Mouse (Mus musculus): ENCODE measurements at regions not wholly inside any gene's neighbourhood (a gene's known extent, or its start where the extent isn't known, plus 50 kb on each side); places are given as distances from the start of the nearest gene placed in this dataset.

- H3K4me2 ChIP-seq (ENCODE audit: low read depth, low read length): no peak overlapping the region
- no peak for TF ChIP-seq EP300 (IDR thresholded peaks at IDR 0.05; ENCODE audit: low read depth)
- no peak for TF ChIP-seq CTCF (IDR thresholded peaks at IDR 0.05; ENCODE audit: low read depth)
- no peaks in the 10 kb centered on the region for H3K36me3 ChIP-seq (replicated peaks; ENCODE audit: control insufficient read depth, insufficient read depth, low read length)
- WGBS: 84% methylated on average over 14 of the region's 14 CpGs
- H3K9me3 ChIP-seq (replicated peaks; ENCODE audit: control insufficient read depth, low read length): peaks cover 6% of the 10 kb centered on the region; the same call in 1 of the 2 replicates
- ATAC-seq (ENCODE audit: insufficient read depth, low read depth) (no peak), DNase-seq (ENCODE audit: low spot score) (no peak)
- no peaks in the 10 kb centered on the region for H3K4me1 ChIP-seq (ENCODE audit: control insufficient read depth, insufficient read depth)
- no peak overlapping the region for H3K9ac ChIP-seq (replicated peaks; ENCODE audit: low read depth, low read length)
- no peak overlapping the region for H3K4me3 ChIP-seq (ENCODE audit: low read depth, low read length)
- no peaks in the 10 kb centered on the region for H3K27me3 ChIP-seq (ENCODE audit: control insufficient read depth, insufficient read depth, low read length)
- no peak overlapping the region for H3K27ac ChIP-seq (ENCODE audit: low read depth)
Observed at GRCm38 (mm10) chr7:118296856-118297518, 53.5 kb upstream of the Smg1 start.

GRCm38 (mm10) chr7:118295855-118296254, 52.4 kb upstream of the Smg1 start:
- WGBS: 65% methylated on average over 6 of the region's 6 CpGs
- TF ChIP-seq CTCF (IDR thresholded peaks at IDR 0.05; ENCODE audit: low read depth) (no peak), EP300 (IDR thresholded peaks at IDR 0.05; ENCODE audit: low read depth) (no peak)
- no peak overlapping the region for H3K9ac ChIP-seq (replicated peaks; ENCODE audit: low read depth, low read length)

GRCm38 (mm10) chr7:118295275-118295674, 51.8 kb upstream of the Smg1 start:
- 73% methylated on average over 11 of the region's 11 CpGs for WGBS
- H3K27ac ChIP-seq (ENCODE audit: low read depth): no peak overlapping the region
- no peak for DNase-seq (ENCODE audit: low spot score)

More at GRCm38 (mm10) chr7:118295855-118296254, 52.4 kb upstream of the Smg1 start:
- DNase-seq (ENCODE audit: low spot score) (no peak), ATAC-seq (ENCODE audit: insufficient read depth, low read depth) (no peak)
- Histone ChIP-seq H3K36me3 (replicated peaks; ENCODE audit: control insufficient read depth, insufficient read depth, low read length) (no peaks in the 10 kb centered on the region), H3K4me2 (ENCODE audit: low read depth, low read length) (no peak overlapping the region), H3K4me1 (ENCODE audit: control insufficient read depth, insufficient read depth) (no peaks in the 10 kb centered on the region), H3K27ac (ENCODE audit: low read depth) (no peak overlapping the region), H3K9me3 (replicated peaks; ENCODE audit: control insufficient read depth, low read length) (peaks cover 6% of the 10 kb centered on the region; the same call in 1 of the 2 replicates), H3K27me3 (ENCODE audit: control insufficient read depth, insufficient read depth, low read length) (no peaks in the 10 kb centered on the region), H3K4me3 (ENCODE audit: low read depth, low read length) (no peak overlapping the region)

GRCm38 (mm10) chr7:118294637-118295036, 51.2 kb upstream of the Smg1 start:
- DNase-seq (ENCODE audit: low spot score) (no peak), ATAC-seq (ENCODE audit: insufficient read depth, low read depth) (no peak)
- Histone ChIP-seq H3K4me1 (ENCODE audit: control insufficient read depth, insufficient read depth) (no peaks in the 10 kb centered on the region), H3K4me3 (ENCODE audit: low read depth, low read length) (no peak overlapping the region), H3K27me3 (ENCODE audit: control insufficient read depth, insufficient read depth, low read length) (no peaks in the 10 kb centered on the region), H3K27ac (ENCODE audit: low read depth) (no peak overlapping the region), H3K36me3 (replicated peaks; ENCODE audit: control insufficient read depth, insufficient read depth, low read length) (no peaks in the 10 kb centered on the region), H3K9me3 (replicated peaks; ENCODE audit: control insufficient read depth, low read length) (peaks cover 6% of the 10 kb centered on the region; the same call in 1 of the 2 replicates), H3K9ac (replicated peaks; ENCODE audit: low read depth, low read length) (no peak overlapping the region), H3K4me2 (ENCODE audit: low read depth, low read length) (no peak overlapping the region)
- TF ChIP-seq EP300 (IDR thresholded peaks at IDR 0.05; ENCODE audit: low read depth): no peak
- TF ChIP-seq CTCF (IDR thresholded peaks at IDR 0.05; ENCODE audit: low read depth): no peak
- 88% methylated on average over 12 of the region's 12 CpGs for WGBS

More at GRCm38 (mm10) chr7:118295275-118295674, 51.8 kb upstream of the Smg1 start:
- H3K9ac ChIP-seq (replicated peaks; ENCODE audit: low read depth, low read length): no peak overlapping the region
- ATAC-seq (ENCODE audit: insufficient read depth, low read depth): no peak
- H3K36me3 ChIP-seq (replicated peaks; ENCODE audit: control insufficient read depth, insufficient read depth, low read length): no peaks in the 10 kb centered on the region
- no peak for TF ChIP-seq EP300 (IDR thresholded peaks at IDR 0.05; ENCODE audit: low read depth)
- no peak overlapping the region for H3K4me3 ChIP-seq (ENCODE audit: low read depth, low read length)
- H3K9me3 ChIP-seq (replicated peaks; ENCODE audit: control insufficient read depth, low read length): peaks cover 6% of the 10 kb centered on the region; the same call in 1 of the 2 replicates
- H3K4me2 ChIP-seq (ENCODE audit: low read depth, low read length): no peak overlapping the region
- no peaks in the 10 kb centered on the region for H3K4me1 ChIP-seq (ENCODE audit: control insufficient read depth, insufficient read depth)
- no peaks in the 10 kb centered on the region for H3K27me3 ChIP-seq (ENCODE audit: control insufficient read depth, insufficient read depth, low read length)
